Mouse (Mus musculus) naive thymus-derived CD4-positive, alpha-beta T cell, adult 2 months (primary cell): ENCODE data around the gene Tlcd1.

Source experiments
- DNase-seq: peaks from one replicate; pipeline ENCODE4 v3.0.0-alpha.2; 2011; ENCODE audit warnings: low read depth

The Tlcd1 gene

GRCm38 (mm10) chr11:78161968-78162367 is 14.5 kb upstream of the Tlcd1 start:
- no peak for DNase-seq

- no peak for DNase-seq
Measured at GRCm38 (mm10) chr11:78162504-78162903, 14.0 kb upstream of the Tlcd1 start.

- peak; percentile 42 for DNase-seq
Measured at GRCm38 (mm10) chr11:78163045-78163444, 13.5 kb upstream of the Tlcd1 start.

- DNase-seq, result peak; percentile 59
Measured at GRCm38 (mm10) chr11:78163681-78164603, 12.6 kb upstream of the Tlcd1 start.

GRCm38 (mm10) chr11:78164604-78164923 is 11.9 kb upstream of the Tlcd1 start:
- no peak for DNase-seq

- DNase-seq, result peak; percentile 91
Measured at GRCm38 (mm10) chr11:78164924-78165760, 11.4 kb upstream of the Tlcd1 start, which contains the start of gene Traf4. TSS of gene Traf4 (minus strand) at chr11:78165589.

GRCm38 (mm10) chr11:78165761-78166109 is 10.8 kb upstream of the Tlcd1 start:
- no peak for DNase-seq

- no peak for DNase-seq
Measured at GRCm38 (mm10) chr11:78166161-78166560, 10.3 kb upstream of the Tlcd1 start.

GRCm38 (mm10) chr11:78166640-78167039 is 9.9 kb upstream of the Tlcd1 start:
- DNase-seq, result no peak

- no peak for DNase-seq
Measured at GRCm38 (mm10) chr11:78167257-78167959, 9.1 kb upstream of the Tlcd1 start.

- peak; percentile 83 for DNase-seq
Measured at GRCm38 (mm10) chr11:78168541-78169468, 7.7 kb upstream of the Tlcd1 start.

- DNase-seq, result no peak
Measured at GRCm38 (mm10) chr11:78170306-78170705, 6.2 kb upstream of the Tlcd1 start.

GRCm38 (mm10) chr11:78171328-78171727 is 5.2 kb upstream of the Tlcd1 start:
- DNase-seq, result peak; percentile 52

GRCm38 (mm10) chr11:78172034-78172747 is 4.3 kb upstream of the Tlcd1 start:
- DNase-seq, result no peak

GRCm38 (mm10) chr11:78172748-78173383 is 3.6 kb upstream of the Tlcd1 start:
- no peak for DNase-seq

- no peak for DNase-seq
Measured at GRCm38 (mm10) chr11:78174506-78174905, 2.0 kb upstream of the Tlcd1 start.

GRCm38 (mm10) chr11:78175771-78176401 is 625 bp upstream of the Tlcd1 start:
- DNase-seq, result no peak

- peak; percentile 70 for DNase-seq
Measured at GRCm38 (mm10) chr11:78176905-78177331, 407 bp downstream of the Tlcd1 start.

- DNase-seq, result no peak
Measured at GRCm38 (mm10) chr11:78177437-78177836, 926 bp downstream of the Tlcd1 start.
